Mouse (Mus musculus): ENCODE data around the gene Cse1l.

Cse1l gene

GRCm38 (mm10) chr2:166900792-166901505 lies 4.9 kb upstream of the Cse1l start:
- in situ Hi-C loops (cut with MboI, MseI): loop anchor here in 1 of 2 experiments (10.0 to 25.0 kb wide), 2 partner anchors 1034 to 1311 kb away; partner anchors contain the start of genes Adnp and Ptpn1

- in situ Hi-C loops (cut with MboI, MseI): loop anchor here in 1 of 2 experiments (10.0 to 25.0 kb wide), 2 partner anchors 1031 to 1308 kb away; partner anchors contain the start of genes Adnp and Ptpn1
Measured at GRCm38 (mm10) chr2:166903719-166904282, 2.0 kb upstream of the Cse1l start.

GRCm38 (mm10) chr2:166906523-166907182 lies 813 bp downstream of the Cse1l start:
- in situ Hi-C loops (cut with MboI, MseI): loop anchor here in 1 of 2 experiments (10.0 to 25.0 kb wide), 2 partner anchors 1028 to 1306 kb away; partner anchors contain the start of genes Adnp and Ptpn1

- in situ Hi-C loops (cut with MboI, MseI): loop anchor here in 1 of 2 experiments (10.0 to 25.0 kb wide), 2 partner anchors 1025 to 1303 kb away; partner anchors contain the start of genes Adnp and Ptpn1
Measured at GRCm38 (mm10) chr2:166909729-166910128, 3.9 kb downstream of the Cse1l start.

- in situ Hi-C loops (cut with MboI, MseI): loop anchor here in 1 of 2 experiments (25.0 kb wide), 1 partner anchor 1302 kb away; the partner anchor contains the start of gene Adnp
Measured at GRCm38 (mm10) chr2:166910536-166910935, 4.7 kb downstream of the Cse1l start.

- in situ Hi-C loops (cut with MboI, MseI): loop anchor here in 1 of 2 experiments (25.0 kb wide), 1 partner anchor 1288 kb away; the partner anchor contains the start of gene Adnp
Measured at GRCm38 (mm10) chr2:166923971-166924370, 18.1 kb downstream of the Cse1l start.

- in situ Hi-C loops (cut with MboI, MseI): no loop called here
Measured at GRCm38 (mm10) chr2:166933943-166934342, 28.1 kb downstream of the Cse1l start.

- in situ Hi-C loops (cut with MboI, MseI): no loop called here
Measured at GRCm38 (mm10) chr2:166934416-166934815, 28.6 kb downstream of the Cse1l start.

- in situ Hi-C loops (cut with MboI, MseI): no loop called here
Measured at GRCm38 (mm10) chr2:166935582-166935981, 29.7 kb downstream of the Cse1l start.

- in situ Hi-C loops (cut with MboI, MseI): no loop called here
Measured at GRCm38 (mm10) chr2:166936166-166936565, 30.3 kb downstream of the Cse1l start.

GRCm38 (mm10) chr2:166943146-166943545 lies 37.3 kb downstream of the Cse1l start:
- in situ Hi-C loops (cut with MboI, MseI): no loop called here

GRCm38 (mm10) chr2:166944346-166944745 lies 38.5 kb downstream of the Cse1l start:
- in situ Hi-C loops (cut with MboI, MseI): no loop called here

GRCm38 (mm10) chr2:166945456-166945855 lies 39.6 kb downstream of the Cse1l start:
- in situ Hi-C loops (cut with MboI, MseI): no loop called here

GRCm38 (mm10) chr2:166948246-166948645 lies 42.4 kb downstream of the Cse1l start:
- in situ Hi-C loops (cut with MboI, MseI): no loop called here

GRCm38 (mm10) chr2:166948936-166949335 lies 43.1 kb downstream of the Cse1l start:
- in situ Hi-C loops (cut with MboI, MseI): no loop called here

- in situ Hi-C loops (cut with MboI, MseI): no loop called here
Measured at GRCm38 (mm10) chr2:166950853-166951648, 45.2 kb downstream of the Cse1l start.

- in situ Hi-C loops (cut with MboI, MseI): no loop called here
Measured at GRCm38 (mm10) chr2:166952151-166952550, 46.3 kb downstream of the Cse1l start.

GRCm38 (mm10) chr2:166956805-166957204 lies 51.0 kb downstream of the Cse1l start:
- in situ Hi-C loops (cut with MboI, MseI): loop anchor here (5.0 kb wide), 2 partner anchors 45 to 50 kb away; no protein-coding TSS in a partner anchor

- in situ Hi-C loops (cut with MboI, MseI): loop anchor here in 1 of 2 experiments (10.0 kb wide), 1 partner anchor 1746 kb away; no protein-coding TSS in a partner anchor
Measured at GRCm38 (mm10) chr2:166960648-166961330, 54.9 kb downstream of the Cse1l start.

- in situ Hi-C loops (cut with MboI, MseI): loop anchor here in 1 of 2 experiments (10.0 kb wide), 1 partner anchor 1748 kb away; no protein-coding TSS in a partner anchor
Measured at GRCm38 (mm10) chr2:166963257-166963656, 57.4 kb downstream of the Cse1l start.

Measured in T-helper 17 cell (primary cell).